Mouse (Mus musculus) heart, embryonic 13.5 days (tissue): Measurements from ENCODE around the gene Adamtsl1. TPM values are rescaled to one million over a fixed set of nuclear protein-coding genes. Genes with fewer than 3 reads are reported as not detected.

ENCODE experiments used
- ATAC-seq: fragments of 200-750 bp; cut with Nextera tagmentation; 2 replicates; pipeline ENCODE4 v1.8.0; 2017; ENCODE audit warnings: moderate TSS enrichment; ENCODE audit not compliant: insufficient number of reproducible peaks, low FRiP score, low TSS enrichment; ENCODE audit errors: extremely low read depth
- H3K27ac ChIP-seq: fragments of 300-500 bp; sonication (generic); replicated peaks from 2 replicates; pipeline ENCODE4 v1.5.1; 2015; ENCODE audit warnings: moderate library complexity, mild to moderate bottlenecking, inconsistent platforms
- H3K27me3 ChIP-seq: fragments of 300-500 bp; sonication (generic); replicated peaks from 2 replicates; pipeline ENCODE4 v1.6.1; 2015; ENCODE audit warnings: mild to moderate bottlenecking, inconsistent platforms
- H3K36me3 ChIP-seq: fragments of 300-500 bp; sonication (generic); 2 replicates; pipeline ENCODE4 v1.6.1; 2015; ENCODE audit warnings: mild to moderate bottlenecking, inconsistent platforms
- H3K4me1 ChIP-seq: fragments of 300-500 bp; sonication (generic); 2 replicates; pipeline ENCODE4 v1.6.1; 2015; ENCODE audit warnings: inconsistent platforms
- H3K4me2 ChIP-seq: fragments of 300-500 bp; sonication (generic); 2 replicates; pipeline ENCODE4 v1.6.1; 2015; ENCODE audit warnings: inconsistent platforms, mild to moderate bottlenecking, moderate library complexity
- H3K4me3 ChIP-seq: fragments of 300-500 bp; sonication (generic); 2 replicates; pipeline ENCODE4 v1.5.1; 2015; ENCODE audit warnings: moderate library complexity, mild to moderate bottlenecking, inconsistent platforms
- H3K9ac ChIP-seq: fragments of 300-500 bp; sonication (generic); 2 replicates; pipeline ENCODE4 v1.6.1; 2015; ENCODE audit warnings: inconsistent platforms, mild to moderate bottlenecking, moderate library complexity
- H3K9me3 ChIP-seq: fragments of 300-500 bp; sonication (generic); 2 replicates; pipeline ENCODE4 v1.6.1; 2016; ENCODE audit warnings: inconsistent platforms
- WGBS: fragments of 180-500 bp; shearing (Covaris S2); methylation state at CpG from one replicate; pipeline ENCODE4 v1.1.7; 2015; ENCODE audit warnings: mixed read lengths; 5-methylcytosine and 5-hydroxymethylcytosine counted together
- polyA plus RNA-seq: library from polyadenylated mRNA; unstranded; fragments of >200 nt; fragmentation: Nextera tagmentation; extraction: Ambion mirVana; gene quantifications from 2 replicates; pipeline ENCODE4 v1.2.1, GENCODE M21; 2015

Adamtsl1 gene
- polyA plus RNA-seq, 1 experiment from 2014 or later = 11.9 TPM

GRCm38 (mm10) chr4:86410946-86411345 lies 897.0 kb downstream of the Adamtsl1 start:
- ATAC-seq = no peak
- WGBS = 83% methylated on average over 3 of the region's 3 CpGs
- Histone ChIP-seq H3K9ac (no peak overlapping the region), H3K4me1 (peaks cover 14% of the 10 kb centered on the region), H3K36me3 (peaks cover 7% of the 10 kb centered on the region; the same call in 1 of the 2 replicates), H3K9me3 (no peaks in the 10 kb centered on the region), H3K4me2 (no peak overlapping the region), H3K4me3 (no peak overlapping the region), H3K27ac (no peak overlapping the region), H3K27me3 (no peaks in the 10 kb centered on the region)

GRCm38 (mm10) chr4:86413388-86413787 lies 899.4 kb downstream of the Adamtsl1 start:
- H3K4me1 ChIP-seq = peaks cover 11% of the 10 kb centered on the region
- 68% methylated on average over 3 of the region's 3 CpGs for WGBS
- H3K9ac ChIP-seq = no peak overlapping the region
- H3K4me2 ChIP-seq = no peak overlapping the region
- no peak overlapping the region for H3K27ac ChIP-seq
- no peak overlapping the region for H3K4me3 ChIP-seq
- H3K36me3 ChIP-seq = peaks cover 7% of the 10 kb centered on the region; the same call in 1 of the 2 replicates
- H3K27me3 ChIP-seq = no peaks in the 10 kb centered on the region
- ATAC-seq = no peak
- no peaks in the 10 kb centered on the region for H3K9me3 ChIP-seq

- Histone ChIP-seq H3K4me1 (peaks cover 11% of the 10 kb centered on the region), H3K9me3 (no peaks in the 10 kb centered on the region), H3K36me3 (peaks cover 8% of the 10 kb centered on the region; the same call in 1 of the 2 replicates), H3K4me3 (no peak overlapping the region), H3K9ac (no peak overlapping the region), H3K4me2 (no peak overlapping the region), H3K27ac (peak overlapping the region; percentile 46; the same call in 1 of the 2 replicates), H3K27me3 (no peaks in the 10 kb centered on the region)
- no peak for ATAC-seq
- 56% methylated on average over 15 of the region's 15 CpGs for WGBS
These were observed 902.5 kb downstream of the Adamtsl1 start for GRCm38 (mm10) chr4:86416401-86417025.

GRCm38 (mm10) chr4:86422586-86422985 lies 908.6 kb downstream of the Adamtsl1 start:
- peaks cover 17% of the 10 kb centered on the region for H3K4me1 ChIP-seq
- H3K9ac ChIP-seq = no peak overlapping the region
- H3K27me3 ChIP-seq = no peaks in the 10 kb centered on the region
- H3K9me3 ChIP-seq = no peaks in the 10 kb centered on the region
- H3K4me3 ChIP-seq = no peak overlapping the region
- ATAC-seq = no peak
- no peak overlapping the region for H3K27ac ChIP-seq
- 0 out of 2 replicates have a peak, but pooled peaks cover 4% of the 10 kb centered on the region for H3K36me3 ChIP-seq
- WGBS = 73% methylated on average over 6 of the region's 6 CpGs
- no peak overlapping the region for H3K4me2 ChIP-seq

- ATAC-seq = peak; percentile 58; the same call in 1 of the 2 replicates
- H3K27ac ChIP-seq = peak overlapping the region; percentile 59
- no peaks in the 10 kb centered on the region for H3K9me3 ChIP-seq
- H3K9ac ChIP-seq = no peak overlapping the region; the same call in 1 of the 2 replicates
- 29% methylated on average over 7 of the region's 7 CpGs for WGBS
- H3K36me3 ChIP-seq = no peaks in the 10 kb centered on the region
- H3K4me1 ChIP-seq = peaks cover 17% of the 10 kb centered on the region
- no peaks in the 10 kb centered on the region for H3K27me3 ChIP-seq
- H3K4me2 ChIP-seq = 0 out of 2 replicates have a peak overlapping the region, but pooled peaks have one; percentile 3
- no peak overlapping the region for H3K4me3 ChIP-seq
These were observed 911.6 kb downstream of the Adamtsl1 start for GRCm38 (mm10) chr4:86425581-86425980.

- ATAC-seq = no peak
- no peaks in the 10 kb centered on the region for H3K36me3 ChIP-seq
- H3K9ac ChIP-seq = no peak overlapping the region
- no peak overlapping the region for H3K4me2 ChIP-seq
- H3K4me3 ChIP-seq = no peak overlapping the region
- no peaks in the 10 kb centered on the region for H3K27me3 ChIP-seq
- H3K27ac ChIP-seq = no peak overlapping the region
- 80% methylated on average over 11 of the region's 11 CpGs for WGBS
- H3K9me3 ChIP-seq = no peaks in the 10 kb centered on the region
- peaks cover 17% of the 10 kb centered on the region for H3K4me1 ChIP-seq
These were observed 912.6 kb downstream of the Adamtsl1 start for GRCm38 (mm10) chr4:86426549-86426948.

GRCm38 (mm10) chr4:86427312-86427711 lies 913.3 kb downstream of the Adamtsl1 start:
- Histone ChIP-seq H3K4me3 (no peak overlapping the region), H3K4me2 (no peak overlapping the region), H3K9ac (no peak overlapping the region), H3K9me3 (no peaks in the 10 kb centered on the region), H3K36me3 (no peaks in the 10 kb centered on the region), H3K4me1 (peaks cover 17% of the 10 kb centered on the region), H3K27ac (no peak overlapping the region), H3K27me3 (no peaks in the 10 kb centered on the region)
- no peak for ATAC-seq
- 55% methylated on average over 5 of the region's 5 CpGs for WGBS

GRCm38 (mm10) chr4:86428091-86428745 lies 914.2 kb downstream of the Adamtsl1 start:
- H3K4me1 ChIP-seq = peaks cover 17% of the 10 kb centered on the region
- H3K4me2 ChIP-seq = no peak overlapping the region
- H3K4me3 ChIP-seq = no peak overlapping the region
- no peaks in the 10 kb centered on the region for H3K27me3 ChIP-seq
- H3K36me3 ChIP-seq = no peaks in the 10 kb centered on the region
- H3K9ac ChIP-seq = no peak overlapping the region
- no peaks in the 10 kb centered on the region for H3K9me3 ChIP-seq
- ATAC-seq = no peak
- H3K27ac ChIP-seq = no peak overlapping the region
- WGBS = 82% methylated on average over 6 of the region's 6 CpGs

GRCm38 (mm10) chr4:86435631-86436030 lies 921.7 kb downstream of the Adamtsl1 start:
- Histone ChIP-seq H3K36me3 (no peaks in the 10 kb centered on the region), H3K4me3 (no peak overlapping the region), H3K4me2 (no peak overlapping the region), H3K4me1 (0 out of 2 replicates have a peak, but pooled peaks cover 5% of the 10 kb centered on the region), H3K27me3 (no peaks in the 10 kb centered on the region), H3K27ac (no peak overlapping the region), H3K9ac (no peak overlapping the region), H3K9me3 (no peaks in the 10 kb centered on the region)
- no peak for ATAC-seq
- 84% methylated on average over 3 of the region's 3 CpGs for WGBS

- Histone ChIP-seq H3K27me3 (no peaks in the 10 kb centered on the region), H3K4me2 (no peak overlapping the region), H3K4me3 (no peak overlapping the region), H3K27ac (no peak overlapping the region), H3K9me3 (no peaks in the 10 kb centered on the region), H3K36me3 (no peaks in the 10 kb centered on the region), H3K9ac (no peak overlapping the region), H3K4me1 (0 out of 2 replicates have a peak, but pooled peaks cover 5% of the 10 kb centered on the region)
- no peak for ATAC-seq
- 90% methylated on average over 3 of the region's 3 CpGs for WGBS
These were observed 922.4 kb downstream of the Adamtsl1 start for GRCm38 (mm10) chr4:86436336-86436735.

- 78% methylated on average over 3 of the region's 3 CpGs for WGBS
- no peak for ATAC-seq
These were observed 936.5 kb downstream of the Adamtsl1 start for GRCm38 (mm10) chr4:86450468-86450867.

More at GRCm38 (mm10) chr4:86450468-86450867, 936.5 kb downstream of the Adamtsl1 start:
- Histone ChIP-seq H3K4me2 (no peak overlapping the region), H3K36me3 (no peaks in the 10 kb centered on the region), H3K4me1 (no peaks in the 10 kb centered on the region), H3K9ac (no peak overlapping the region), H3K27ac (no peak overlapping the region), H3K9me3 (no peaks in the 10 kb centered on the region), H3K27me3 (no peaks in the 10 kb centered on the region), H3K4me3 (no peak overlapping the region)
